Mouse (Mus musculus): ENCODE measurements around the gene Lrig2. TPM values are rescaled to one million over a fixed set of nuclear protein-coding genes. Genes with fewer than 3 reads are reported as not detected.

Gene Lrig2
- total RNA-seq, 2 experiments from 2014 or later, result 27.8 to 31.9 TPM

GRCm38 (mm10) chr3:104512424-104512748, 668 bp upstream of the Lrig2 start:
- DNase-seq (ENCODE audit: low spot score in 2 of 2), result no peak

DNA sequence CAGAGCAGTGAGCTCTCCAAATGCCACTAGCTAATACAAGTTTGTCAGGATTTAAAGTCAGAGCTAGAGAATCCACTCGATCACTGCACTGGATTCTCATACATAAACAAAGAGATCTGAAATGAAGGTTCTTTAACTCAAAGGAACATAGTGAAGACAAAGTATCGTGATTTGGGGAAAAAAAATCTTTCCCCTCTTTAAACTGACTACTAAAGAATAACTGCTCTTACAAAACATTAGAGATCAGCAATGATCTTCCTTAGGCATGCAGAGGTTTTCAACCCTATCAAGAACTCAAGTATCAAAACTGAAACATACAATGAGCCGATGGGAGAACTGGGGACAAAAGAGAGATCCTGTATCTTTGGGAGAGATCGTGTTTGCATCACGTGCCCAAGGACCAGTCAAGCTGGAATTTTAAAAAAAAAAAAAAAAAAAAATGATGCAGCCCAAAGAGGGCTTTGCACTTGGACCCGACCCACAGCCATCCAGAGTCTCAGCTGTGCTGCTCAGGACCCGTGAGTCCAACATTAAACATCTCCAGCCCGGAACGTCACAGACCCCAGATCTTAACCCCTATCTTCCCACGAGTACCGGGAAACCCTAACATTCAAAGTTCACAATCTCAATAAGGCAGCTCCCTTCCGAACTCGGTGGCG, 818 bp downstream of the Lrig2 start:
- DNase-seq (ENCODE audit: low spot score in 2 of 2), result no peak

DNA sequence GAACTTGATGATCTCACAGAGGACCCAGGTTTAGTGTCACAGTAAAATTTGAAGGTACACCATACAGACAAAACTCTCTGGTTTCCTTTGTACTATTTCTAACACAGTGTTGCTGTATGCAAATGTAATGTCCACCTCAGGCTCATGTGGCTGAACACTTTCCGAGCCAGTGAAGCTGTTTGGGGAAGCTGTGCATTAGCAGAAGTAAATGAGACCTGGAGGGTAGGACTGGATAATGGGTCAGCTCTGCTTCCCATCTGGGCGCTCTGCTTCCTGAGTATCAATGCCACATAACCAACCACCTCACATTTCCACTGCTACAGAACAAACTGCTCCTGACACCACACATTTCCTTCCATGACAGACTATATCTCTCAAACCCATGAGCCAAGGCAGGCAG, 10.1 kb downstream of the Lrig2 start:
- DNase-seq (ENCODE audit: low spot score in 2 of 2), result no peak

DNA sequence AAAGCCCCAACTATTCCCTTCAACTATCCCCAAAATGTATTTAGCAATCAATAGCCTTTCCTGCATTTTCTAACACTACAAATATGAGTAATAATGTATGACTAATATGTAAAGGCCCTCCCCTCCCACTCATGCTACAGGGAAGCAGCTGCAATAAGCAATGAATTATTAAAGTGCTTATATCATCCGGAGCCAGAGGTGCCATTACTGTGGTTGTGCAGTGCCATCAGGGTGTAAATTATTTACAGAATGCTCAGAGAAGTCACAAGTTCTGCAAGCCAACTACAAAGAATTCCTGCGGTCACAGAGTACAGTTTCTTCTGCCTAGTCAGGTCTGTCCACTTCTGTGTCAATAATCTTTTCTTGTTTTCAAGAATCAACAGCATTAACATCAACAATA, 10.8 kb downstream of the Lrig2 start:
- no peak for DNase-seq (ENCODE audit: low spot score in 2 of 2)

- DNase-seq (ENCODE audit: low spot score in 2 of 2), result no peak
These were observed 15.5 kb downstream of the Lrig2 start for GRCm38 (mm10) chr3:104496176-104496575.

DNA sequence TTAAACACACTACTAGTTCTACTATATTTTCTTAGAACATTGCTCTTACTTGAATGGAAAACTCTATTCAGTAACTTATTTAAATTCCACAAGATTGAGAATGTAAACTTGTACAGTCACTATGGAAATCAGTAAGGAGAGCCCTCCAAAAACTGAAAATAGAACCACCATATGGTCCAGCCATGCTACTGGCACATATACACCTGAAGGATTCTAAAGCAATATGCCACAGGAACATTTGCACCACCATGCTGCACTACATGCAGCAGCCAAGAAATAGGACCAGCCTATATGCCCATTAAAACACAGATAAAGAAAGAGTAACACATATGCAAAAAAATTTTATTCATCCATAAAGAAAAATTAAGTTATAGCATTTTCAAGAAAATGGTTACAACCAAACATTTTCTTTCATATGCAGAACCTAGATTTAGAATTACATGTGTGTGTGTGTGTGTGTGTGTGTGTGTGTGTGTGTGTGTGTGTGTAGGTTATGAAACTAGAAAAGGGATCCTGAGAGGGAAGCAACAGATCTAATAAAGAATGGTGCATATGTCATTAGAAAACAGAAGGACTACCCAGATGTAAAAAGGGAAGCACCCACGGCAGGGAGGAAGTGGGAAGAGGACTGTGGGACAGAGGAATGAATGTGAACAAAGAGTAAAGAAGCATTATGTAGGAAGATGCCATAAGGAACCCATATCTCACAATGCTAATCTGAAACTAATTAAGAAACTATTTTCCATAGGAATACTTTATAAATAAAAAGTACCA, 30.6 kb downstream of the Lrig2 start:
- DNase-seq (ENCODE audit: low spot score in 2 of 2), result no peak

DNA sequence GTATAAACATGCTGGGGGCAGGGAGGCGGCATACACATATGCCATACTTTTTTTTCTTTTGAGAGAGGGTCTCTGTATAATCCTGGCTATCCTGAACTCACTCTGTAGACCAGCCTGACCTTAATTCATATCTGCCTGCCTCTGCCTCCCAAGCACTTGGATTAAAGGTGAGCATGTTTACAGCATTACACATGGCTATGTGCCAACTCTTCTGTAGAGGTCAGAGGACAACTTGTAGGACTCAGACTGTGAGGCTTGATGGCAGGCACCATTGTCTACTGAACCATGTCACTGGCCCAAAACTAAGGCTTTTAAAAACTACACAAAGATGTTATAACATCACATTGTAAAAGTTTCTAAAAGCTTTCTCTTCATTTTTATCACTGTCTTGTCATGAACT, 33.7 kb downstream of the Lrig2 start:
- no peak for DNase-seq (ENCODE audit: low spot score in 2 of 2)

GRCm38 (mm10) chr3:104469421-104469820, 42.3 kb downstream of the Lrig2 start:
- no peak for DNase-seq (ENCODE audit: low spot score in 2 of 2)

DNA sequence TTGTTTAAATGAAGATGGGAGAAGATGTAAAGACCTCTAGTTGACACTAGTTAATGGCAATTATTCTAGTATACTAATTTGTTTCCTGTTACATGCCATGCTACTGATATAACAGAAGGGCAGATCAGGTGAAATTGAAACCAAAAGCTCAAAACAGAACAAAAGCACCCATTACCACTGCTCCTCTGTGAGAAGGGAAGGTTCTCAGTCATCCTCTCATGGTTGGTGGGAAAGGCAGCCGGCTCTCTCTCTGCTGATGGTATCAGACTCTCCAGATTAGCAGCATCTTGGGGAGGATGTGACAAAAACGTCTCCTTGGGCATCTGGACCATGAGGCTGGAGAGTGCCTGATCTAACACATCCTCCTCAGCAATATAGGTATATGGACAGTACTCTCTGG, 50.5 kb downstream of the Lrig2 start:
- no peak for DNase-seq (ENCODE audit: low spot score in 2 of 2)

DNA sequence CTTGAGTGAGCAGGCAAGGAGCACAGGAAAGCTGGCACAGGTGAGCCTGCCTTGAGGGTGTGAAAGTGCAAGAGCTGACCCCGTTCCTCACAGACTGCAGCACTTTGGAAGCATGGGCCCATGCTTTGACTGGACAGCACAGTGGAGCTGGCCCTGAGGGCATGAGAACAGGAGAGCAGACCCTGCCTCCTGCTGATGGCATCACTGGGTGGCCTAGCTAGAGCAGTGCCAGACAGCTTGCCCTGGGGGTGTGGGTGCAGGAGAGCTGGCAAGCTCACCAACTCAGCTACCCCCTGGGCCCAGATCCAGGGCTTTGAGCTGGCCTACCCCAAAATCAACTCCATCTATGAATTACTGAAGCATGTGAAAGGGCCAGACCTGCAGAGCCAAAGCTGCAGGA, 53.1 kb downstream of the Lrig2 start:
- DNase-seq (ENCODE audit: low spot score in 2 of 2), result no peak

DNA sequence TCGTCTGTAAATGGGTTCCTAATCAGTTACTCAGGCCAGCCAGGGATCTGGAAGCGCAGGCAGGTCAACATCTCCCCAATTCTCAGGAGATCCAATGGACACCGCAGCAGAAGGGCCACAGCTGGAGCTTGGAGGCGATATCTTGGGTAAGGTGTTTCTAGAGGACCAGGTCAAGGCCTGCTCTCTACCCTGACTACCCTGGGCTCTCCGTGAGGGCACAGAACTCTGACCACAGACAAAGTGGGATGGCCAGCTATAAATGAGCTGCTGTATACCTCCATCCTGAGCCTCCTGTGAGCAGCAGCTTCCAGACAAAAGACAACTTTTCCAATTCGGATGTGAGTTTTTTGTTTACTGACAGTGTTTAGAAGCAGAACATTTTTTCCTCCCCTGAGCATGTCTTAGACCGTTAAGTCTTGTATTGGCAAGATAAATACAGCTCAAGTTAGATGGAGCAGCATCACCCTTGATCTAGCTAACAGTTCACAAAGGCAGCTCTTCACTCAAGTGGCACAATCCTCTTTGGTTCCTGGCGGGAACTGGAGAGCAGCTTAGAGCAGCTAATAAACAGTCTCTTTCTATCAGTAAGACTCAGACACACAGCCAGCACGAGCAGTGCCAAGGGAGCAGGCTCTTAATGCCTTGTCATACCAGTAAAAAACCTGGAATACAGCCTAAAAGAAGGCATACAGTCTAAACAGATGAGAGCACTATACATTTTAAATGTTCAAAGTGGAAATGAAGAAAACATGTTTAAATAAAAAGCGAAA, 56.0 kb downstream of the Lrig2 start:
- no peak for DNase-seq (ENCODE audit: low spot score in 2 of 2)

GRCm38 (mm10) chr3:104447240-104447639, 64.5 kb downstream of the Lrig2 start:
- DNase-seq (ENCODE audit: low spot score in 2 of 2), result no peak

- no peak for DNase-seq (ENCODE audit: low spot score in 2 of 2)
These were observed 65.0 kb downstream of the Lrig2 start for GRCm38 (mm10) chr3:104446689-104447088.

- DNase-seq (ENCODE audit: low spot score in 2 of 2), result no peak
These were observed 66.1 kb downstream of the Lrig2 start for GRCm38 (mm10) chr3:104445576-104445975.

DNA sequence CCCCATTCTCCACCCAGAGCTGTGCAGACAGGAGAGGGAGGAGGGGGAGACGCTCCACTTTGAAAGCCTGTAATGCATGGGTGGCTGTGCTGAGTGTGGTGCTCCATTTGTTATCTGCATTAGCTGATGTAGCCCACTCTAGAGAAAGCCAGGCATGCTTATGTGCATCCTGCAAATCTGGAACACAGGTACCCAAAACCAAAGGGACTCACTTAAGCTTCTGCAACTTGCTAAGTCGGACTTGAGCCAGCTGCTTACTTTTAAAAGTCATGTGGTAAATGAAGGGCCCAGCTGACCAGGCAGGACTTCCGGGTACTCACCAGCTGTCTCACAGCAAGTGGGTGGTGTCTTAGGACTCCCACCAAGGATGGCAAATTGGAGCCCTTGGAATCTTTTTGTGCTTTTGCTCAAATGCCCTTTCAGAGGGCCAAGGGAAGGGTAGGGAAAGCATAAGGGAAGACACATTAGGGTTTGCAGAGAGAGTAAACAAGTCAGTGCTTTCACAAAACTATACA, 66.7 kb downstream of the Lrig2 start:
- DNase-seq (ENCODE audit: low spot score in 2 of 2), result no peak

DNA sequence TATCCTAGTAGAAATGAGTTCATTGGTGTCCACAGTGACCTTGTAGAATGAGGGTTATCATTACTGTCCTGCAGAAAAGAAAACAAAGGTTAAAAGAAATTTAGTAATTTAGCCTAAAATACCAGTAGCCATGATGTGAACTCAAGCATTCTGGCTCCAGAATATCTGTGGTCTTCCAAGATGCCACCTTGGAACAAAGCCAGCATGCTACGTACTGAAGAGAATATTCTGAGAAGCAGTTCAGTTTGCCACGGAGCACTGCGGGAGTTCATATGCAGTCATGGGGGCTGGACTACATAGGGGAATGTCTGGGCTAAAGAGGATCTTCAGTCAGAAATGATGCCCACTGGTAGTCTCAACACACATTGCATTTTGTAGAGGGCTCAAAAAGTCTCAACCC, 67.6 kb downstream of the Lrig2 start:
- DNase-seq (ENCODE audit: low spot score in 2 of 2), result no peak

- DNase-seq (ENCODE audit: low spot score in 2 of 2), result no peak
These were observed 69.4 kb downstream of the Lrig2 start for GRCm38 (mm10) chr3:104442357-104442756.

- peak; percentile 96 for DNase-seq (ENCODE audit: low spot score in 2 of 2)
These were observed 69.8 kb downstream of the Lrig2 start for GRCm38 (mm10) chr3:104441870-104442283.

DNA sequence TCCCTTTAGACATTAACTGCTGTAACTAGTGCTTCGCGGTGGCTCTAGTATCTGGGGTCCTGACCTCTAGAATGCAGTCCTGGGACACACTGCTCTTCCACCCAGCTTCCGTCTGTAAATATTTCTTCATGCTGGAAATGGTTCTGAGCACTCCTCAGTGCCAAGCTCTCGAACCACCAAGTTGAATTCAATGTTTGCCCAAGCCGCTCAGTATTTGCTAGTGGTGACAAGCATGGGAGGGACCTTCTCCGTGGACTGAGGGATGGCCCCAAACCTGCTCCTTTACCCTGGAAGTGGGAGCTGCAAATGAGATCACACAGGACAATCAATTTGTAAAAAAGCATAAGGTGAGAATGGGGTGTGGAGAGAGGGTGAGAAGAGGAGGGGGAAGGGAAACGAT, 70.3 kb downstream of the Lrig2 start:
- DNase-seq (ENCODE audit: low spot score in 2 of 2), result peak in 1 of 2 experiments; percentile 13

GRCm38 (mm10) chr3:104438777-104439176, 72.9 kb downstream of the Lrig2 start:
- no peak for DNase-seq (ENCODE audit: low spot score in 2 of 2)

DNA sequence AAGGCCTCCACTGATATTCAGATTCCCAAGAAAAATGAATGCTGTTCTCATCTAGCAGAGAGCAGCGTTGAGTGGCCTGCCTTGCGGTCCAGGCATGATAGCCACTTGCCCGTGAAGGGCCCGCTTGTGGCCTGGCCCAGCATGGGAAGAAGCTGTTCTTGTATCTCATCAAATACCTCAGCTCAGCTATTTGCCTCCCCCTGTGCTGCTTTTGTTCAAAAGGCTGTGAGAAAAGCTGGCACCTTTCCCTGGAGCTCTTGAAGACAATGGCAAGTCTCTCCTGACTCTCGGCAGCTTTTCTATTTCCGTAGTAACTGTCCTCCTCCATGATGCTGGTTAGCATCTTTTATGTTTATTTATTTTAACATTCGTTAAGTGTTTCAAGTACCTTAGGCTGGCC, 74.1 kb downstream of the Lrig2 start:
- DNase-seq (ENCODE audit: low spot score in 2 of 2), result no peak

- no peak for DNase-seq (ENCODE audit: low spot score in 2 of 2)
These were observed 75.8 kb downstream of the Lrig2 start for GRCm38 (mm10) chr3:104435947-104436346.
